Mouse (Mus musculus): ENCODE results near the gene Pdzrn3. TPM values are rescaled to one million over a fixed set of nuclear protein-coding genes. Genes with fewer than 3 reads are reported as not detected.

Gene Pdzrn3
- 1 to 10 TPM in 1 of 26 experiments, not detected in 25; 6.0 TPM for total RNA-seq (2018; cell fraction: chromatin; rRNA removed)
- under 1 TPM in 4 of 26 experiments, not detected in 22; 0.03 to 0.05 (median 0.05) TPM for total RNA-seq (2018; cell fraction: cytosol; rRNA removed)
- under 1 TPM in 1 of 26 experiments, not detected in 25; 0.58 TPM for total RNA-seq (2018; cell fraction: nucleus; rRNA removed)
- not detected in 3 replicates for polyA plus RNA-seq (2018)

DNA sequence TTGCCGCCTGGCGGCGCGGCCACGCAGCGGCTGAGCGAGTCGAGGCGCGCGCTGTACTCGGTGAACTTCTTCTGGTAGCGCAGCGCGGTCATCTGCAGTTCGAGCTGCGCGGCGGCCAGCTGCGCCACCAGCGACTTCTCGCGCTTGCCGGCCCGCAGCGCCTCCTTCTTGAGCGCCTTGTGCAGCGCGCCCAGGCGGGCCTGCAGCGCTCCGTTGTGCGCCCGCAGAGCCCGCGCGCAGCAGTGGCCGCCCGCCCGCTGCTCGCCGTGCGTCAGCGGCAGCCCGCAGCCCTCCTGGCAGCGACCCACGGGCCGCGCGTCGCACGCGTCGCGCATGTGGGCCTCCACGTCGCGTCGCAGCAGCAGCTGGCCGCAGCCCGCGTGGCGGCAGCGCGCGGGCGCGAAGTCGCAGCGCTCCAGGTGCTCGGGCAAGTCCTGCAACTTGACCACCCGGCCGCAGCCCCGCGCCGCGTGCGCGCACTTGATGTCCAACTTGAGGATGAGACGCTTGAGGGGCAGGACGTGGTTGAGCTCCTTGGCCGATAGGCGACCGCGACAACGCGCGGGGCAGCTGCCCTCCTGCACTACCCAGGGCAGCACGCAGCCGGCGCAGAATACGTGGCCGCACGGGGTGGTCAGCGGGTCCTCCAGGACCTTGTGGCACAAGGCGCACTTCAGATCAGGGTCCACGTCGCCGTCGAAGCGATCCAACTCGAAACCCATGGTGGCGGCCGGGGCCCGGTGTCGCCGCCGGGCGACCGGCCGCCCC lies at the start of gene Pdzrn3:
Gene Pdzrn3, minus strand, starts transcription at position 731 of the 768 bp plus-strand sequence.
- Histone ChIP-seq H3K27ac (no peak within 1 kb of the TSS), H3K4me3 (ENCODE audit: inconsistent target) (no peak within 1 kb of the TSS), H3K36me3 (ENCODE audit: inconsistent target) (no peaks in the 10 kb centered on the region), H3K79me2 (ENCODE audit: inconsistent target) (no peaks in the 10 kb centered on the region)
- WGBS (ENCODE audit: missing documents) = 1% methylated on average over 95 of the region's 111 CpGs

GRCm38 (mm10) chr6:101427296-101427695 lies 49.6 kb upstream of the Pdzrn3 start:
- Histone ChIP-seq H3K4me3 (ENCODE audit: inconsistent target) (no peak overlapping the region), H3K27ac (no peak overlapping the region), H3K79me2 (ENCODE audit: inconsistent target) (no peaks in the 10 kb centered on the region), H3K36me3 (ENCODE audit: inconsistent target) (no peaks in the 10 kb centered on the region)
- 100% methylated on average over 3 of the region's 3 CpGs for WGBS (ENCODE audit: missing documents)

DNA sequence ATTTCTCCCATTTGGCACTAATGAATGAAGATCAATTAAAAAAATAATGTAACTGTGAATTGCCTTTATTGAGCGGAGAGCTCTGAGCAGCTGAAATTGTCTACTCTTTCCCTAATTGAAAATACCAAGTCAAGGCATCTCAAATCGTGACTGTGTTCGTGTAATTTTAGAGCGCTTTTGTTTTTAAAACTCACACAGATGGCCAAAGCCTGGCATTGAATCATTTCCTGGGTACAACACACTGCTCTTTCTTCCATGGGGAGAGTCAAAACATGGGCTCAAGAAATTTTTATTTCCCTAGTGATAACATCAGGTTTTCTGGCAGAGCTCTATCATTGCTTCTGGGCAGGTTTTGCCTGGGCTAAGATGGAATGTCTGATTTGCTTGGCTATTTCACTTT lies 48.6 kb upstream of the Pdzrn3 start:
- H3K79me2 ChIP-seq (ENCODE audit: inconsistent target) = no peaks in the 10 kb centered on the region
- no peaks in the 10 kb centered on the region for H3K36me3 ChIP-seq (ENCODE audit: inconsistent target)
- H3K27ac ChIP-seq = no peak overlapping the region
- 89% methylated on average over 4 of the region's 4 CpGs for WGBS (ENCODE audit: missing documents)
- H3K4me3 ChIP-seq (ENCODE audit: inconsistent target) = no peak overlapping the region

- WGBS (ENCODE audit: missing documents) = 92% methylated on average over 10 of the region's 10 CpGs
- Histone ChIP-seq H3K79me2 (ENCODE audit: inconsistent target) (no peaks in the 10 kb centered on the region), H3K4me3 (ENCODE audit: inconsistent target) (no peak overlapping the region), H3K27ac (no peak overlapping the region), H3K36me3 (ENCODE audit: inconsistent target) (no peaks in the 10 kb centered on the region)
Observed at GRCm38 (mm10) chr6:101422084-101422954, 44.6 kb upstream of the Pdzrn3 start.

GRCm38 (mm10) chr6:101418213-101418612 lies 40.5 kb upstream of the Pdzrn3 start:
- no peaks in the 10 kb centered on the region for H3K79me2 ChIP-seq (ENCODE audit: inconsistent target)
- H3K36me3 ChIP-seq (ENCODE audit: inconsistent target) = no peaks in the 10 kb centered on the region
- no peak overlapping the region for H3K4me3 ChIP-seq (ENCODE audit: inconsistent target)
- no peak overlapping the region for H3K27ac ChIP-seq
- 92% methylated on average over 5 of the region's 5 CpGs for WGBS (ENCODE audit: missing documents)

DNA sequence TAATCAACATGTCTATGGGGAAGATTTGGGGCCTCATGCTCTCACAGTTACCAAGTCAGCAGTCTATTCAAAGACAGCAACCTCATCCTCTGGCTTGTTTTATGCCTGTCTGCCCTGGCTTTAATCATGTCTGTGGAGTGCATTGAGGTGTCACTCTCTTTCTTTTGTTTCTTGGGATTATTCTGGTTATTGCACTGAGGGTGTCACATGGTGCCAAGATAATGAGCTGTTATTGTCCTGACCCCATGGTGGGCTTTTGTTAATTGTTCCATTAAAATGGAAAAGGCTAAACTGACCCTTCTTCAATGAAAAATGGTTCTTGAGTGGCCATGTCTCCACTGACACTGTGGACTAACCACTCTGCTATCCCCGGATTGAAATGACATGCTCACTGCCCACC lies 34.0 kb upstream of the Pdzrn3 start:
- WGBS (ENCODE audit: missing documents) = 78% methylated on average over 1 of the region's 1 CpGs
- Histone ChIP-seq H3K36me3 (ENCODE audit: inconsistent target) (no peaks in the 10 kb centered on the region), H3K79me2 (ENCODE audit: inconsistent target) (no peaks in the 10 kb centered on the region), H3K4me3 (ENCODE audit: inconsistent target) (no peak overlapping the region), H3K27ac (no peak overlapping the region)

DNA sequence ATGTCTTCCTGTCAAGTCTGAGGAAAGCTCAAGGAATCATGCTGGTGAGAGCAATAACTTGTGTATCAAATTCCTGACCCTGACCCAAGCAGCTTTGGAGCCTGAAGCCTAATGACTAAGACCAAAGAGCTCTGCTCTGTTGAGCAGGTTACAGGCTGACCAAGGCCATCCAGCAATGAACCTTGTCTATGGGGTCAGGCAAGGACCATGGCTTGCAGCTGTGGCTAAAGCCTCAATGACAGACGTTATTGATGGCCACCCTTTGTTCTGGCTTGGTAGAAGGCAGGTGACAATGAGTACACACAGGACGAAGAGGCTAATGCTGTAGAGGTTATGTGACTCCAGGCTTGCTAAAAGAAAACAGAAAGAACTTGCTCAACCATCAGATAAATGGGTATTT lies 33.4 kb upstream of the Pdzrn3 start:
- 89% methylated on average over 2 of the region's 2 CpGs for WGBS (ENCODE audit: missing documents)
- H3K27ac ChIP-seq = no peak overlapping the region
- H3K79me2 ChIP-seq (ENCODE audit: inconsistent target) = no peaks in the 10 kb centered on the region
- H3K36me3 ChIP-seq (ENCODE audit: inconsistent target) = no peaks in the 10 kb centered on the region
- H3K4me3 ChIP-seq (ENCODE audit: inconsistent target) = no peak overlapping the region

DNA sequence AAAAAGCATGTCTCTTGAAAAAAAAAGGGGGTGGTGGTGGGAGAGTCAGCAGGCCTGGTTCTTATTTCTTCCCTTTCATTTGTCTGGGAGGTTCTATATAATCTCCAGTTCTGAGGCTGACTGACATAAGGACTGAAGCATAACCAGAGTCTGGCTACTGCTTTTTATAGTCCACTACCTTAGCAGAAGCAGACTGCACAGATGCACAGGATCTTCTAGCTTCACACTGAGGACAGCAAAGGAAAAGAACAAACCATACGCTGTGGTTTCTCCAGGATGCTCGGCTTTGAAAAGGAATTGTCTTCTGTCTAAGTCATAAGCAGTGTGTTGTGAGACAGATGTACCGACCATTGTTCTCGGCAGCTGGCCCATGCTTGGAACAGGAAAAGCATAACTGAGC lies 19.0 kb upstream of the Pdzrn3 start:
- Histone ChIP-seq H3K36me3 (ENCODE audit: inconsistent target) (no peaks in the 10 kb centered on the region), H3K4me3 (ENCODE audit: inconsistent target) (no peak overlapping the region), H3K79me2 (ENCODE audit: inconsistent target) (no peaks in the 10 kb centered on the region), H3K27ac (no peak overlapping the region)
- WGBS (ENCODE audit: missing documents) = 83% methylated on average over 4 of the region's 4 CpGs

GRCm38 (mm10) chr6:101395908-101396307 lies 18.2 kb upstream of the Pdzrn3 start:
- Histone ChIP-seq H3K4me3 (ENCODE audit: inconsistent target) (no peak overlapping the region), H3K79me2 (ENCODE audit: inconsistent target) (no peaks in the 10 kb centered on the region), H3K36me3 (ENCODE audit: inconsistent target) (no peaks in the 10 kb centered on the region), H3K27ac (no peak overlapping the region)
- 89% methylated on average over 6 of the region's 6 CpGs for WGBS (ENCODE audit: missing documents)

GRCm38 (mm10) chr6:101392801-101393117 lies 15.1 kb upstream of the Pdzrn3 start:
- Histone ChIP-seq H3K79me2 (ENCODE audit: inconsistent target) (no peaks in the 10 kb centered on the region), H3K4me3 (ENCODE audit: inconsistent target) (no peak overlapping the region), H3K27ac (no peak overlapping the region), H3K36me3 (ENCODE audit: inconsistent target) (no peaks in the 10 kb centered on the region)
- 83% methylated on average over 2 of the region's 2 CpGs for WGBS (ENCODE audit: missing documents)

DNA sequence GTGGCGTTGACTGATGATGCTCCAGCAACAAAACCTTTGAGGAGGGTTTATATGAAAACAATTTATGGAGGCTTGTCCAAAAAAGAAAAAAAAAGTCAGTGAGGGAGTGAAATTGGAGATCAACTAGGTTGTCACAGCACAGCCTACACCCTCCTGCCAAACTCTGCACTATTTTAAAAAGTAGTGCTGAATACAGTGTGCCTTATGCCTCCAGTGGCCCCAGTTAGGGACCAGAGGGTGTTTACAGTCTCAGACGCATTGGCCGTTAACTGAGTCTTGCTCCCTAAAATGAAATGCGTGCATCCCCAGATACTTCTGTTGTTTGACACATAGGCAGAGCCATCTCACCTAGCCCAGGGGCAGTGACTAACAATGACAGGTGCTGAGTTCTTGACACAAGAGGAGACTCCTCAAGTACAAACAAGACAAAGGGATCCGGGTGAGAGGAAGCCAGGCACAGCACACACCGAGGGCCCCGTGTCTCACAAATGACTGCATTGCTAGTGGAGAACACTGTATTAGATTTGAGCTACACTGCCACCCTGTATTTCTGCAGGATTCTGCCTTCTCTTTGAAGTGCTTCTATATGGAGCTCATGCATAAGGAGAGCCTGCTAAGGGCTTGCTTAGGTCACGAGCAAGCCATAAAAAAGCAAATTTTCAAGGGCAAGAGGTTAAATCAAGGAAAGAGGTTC lies 14.6 kb upstream of the Pdzrn3 start:
- H3K79me2 ChIP-seq (ENCODE audit: inconsistent target) = no peaks in the 10 kb centered on the region
- WGBS (ENCODE audit: missing documents) = 91% methylated on average over 8 of the region's 8 CpGs
- H3K36me3 ChIP-seq (ENCODE audit: inconsistent target) = no peaks in the 10 kb centered on the region
- no peak overlapping the region for H3K27ac ChIP-seq
- no peak overlapping the region for H3K4me3 ChIP-seq (ENCODE audit: inconsistent target)

GRCm38 (mm10) chr6:101385490-101385889 lies 7.8 kb upstream of the Pdzrn3 start:
- WGBS (ENCODE audit: missing documents) = 92% methylated on average over 7 of the region's 7 CpGs
- H3K36me3 ChIP-seq (ENCODE audit: inconsistent target) = no peaks in the 10 kb centered on the region
- H3K27ac ChIP-seq = no peak overlapping the region
- H3K79me2 ChIP-seq (ENCODE audit: inconsistent target) = no peaks in the 10 kb centered on the region
- H3K4me3 ChIP-seq (ENCODE audit: inconsistent target) = no peak overlapping the region

GRCm38 (mm10) chr6:101384958-101385357 lies 7.3 kb upstream of the Pdzrn3 start:
- Histone ChIP-seq H3K36me3 (ENCODE audit: inconsistent target) (no peaks in the 10 kb centered on the region), H3K4me3 (ENCODE audit: inconsistent target) (no peak overlapping the region), H3K79me2 (ENCODE audit: inconsistent target) (no peaks in the 10 kb centered on the region), H3K27ac (no peak overlapping the region)
- 80% methylated on average over 7 of the region's 7 CpGs for WGBS (ENCODE audit: missing documents)

DNA sequence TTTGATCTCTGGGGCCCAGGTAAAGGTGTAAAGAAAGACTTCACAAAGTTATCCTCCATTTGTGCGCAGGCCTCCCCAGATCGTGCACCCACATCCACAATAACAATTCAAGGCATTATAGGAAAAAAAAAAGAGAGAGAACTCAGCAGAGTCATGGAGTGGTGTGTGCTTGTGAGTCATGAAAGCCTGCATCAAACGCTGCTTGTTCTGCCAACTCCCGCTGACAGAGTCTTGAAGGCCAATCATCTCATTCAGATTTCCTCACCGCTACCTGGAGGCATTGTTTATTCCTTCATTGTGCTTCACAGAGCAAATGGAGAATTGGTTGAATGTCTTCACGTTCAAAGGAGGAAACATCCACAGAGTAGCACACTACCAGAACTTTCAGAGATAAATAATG lies 6.8 kb upstream of the Pdzrn3 start:
- no peaks in the 10 kb centered on the region for H3K36me3 ChIP-seq (ENCODE audit: inconsistent target)
- no peaks in the 10 kb centered on the region for H3K79me2 ChIP-seq (ENCODE audit: inconsistent target)
- WGBS (ENCODE audit: missing documents) = 94% methylated on average over 6 of the region's 6 CpGs
- no peak overlapping the region for H3K4me3 ChIP-seq (ENCODE audit: inconsistent target)
- no peak overlapping the region for H3K27ac ChIP-seq
